In the genomic region with DNA sequence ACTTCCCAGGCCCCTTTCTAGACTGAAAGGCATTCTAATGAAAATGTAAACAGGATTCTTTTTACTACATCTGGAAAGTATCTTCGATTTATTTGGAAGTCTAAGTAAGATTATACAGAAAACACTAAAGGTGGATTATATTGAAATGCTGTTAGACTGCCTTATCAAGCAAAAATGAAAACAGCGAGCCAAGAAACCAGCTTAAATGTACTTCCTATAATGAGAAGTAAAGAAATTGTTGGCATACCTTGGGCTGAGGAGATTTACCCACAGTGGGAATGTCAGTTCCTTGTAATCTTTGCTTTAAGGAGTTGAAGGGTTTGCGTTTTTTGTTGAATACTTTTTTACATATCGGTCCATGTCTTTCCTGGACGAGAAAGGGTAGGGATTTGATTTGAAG, we compare ENCODE assay signal across 27 mouse cellular contexts. TPM values are rescaled to one million over a fixed set of nuclear protein-coding genes. Genes with fewer than 3 reads are reported as not detected.
A peak's percentile ranks its signal among the peaks of the same experiment; 100 is the strongest.
DNase-seq lines count a peak whose midpoint lies in the region; ATAC-seq and TF ChIP-seq lines count a peak whose summit lies in the region.
"Had no signal": no experiment of that assay in that cellular context is flagged by ENCODE, and none has a peak within 500 bp of the region (broad histone marks: within the 10 kb centered on the region; RNA-seq: fewer than 3 reads in every experiment).

No protein-coding gene starts in this region.

- H3K9ac ChIP-seq in heart, embryonic 11.5 days (ENCODE audit: low read depth, low read length) = no peak overlapping the region
- H3K9ac ChIP-seq in lung, embryonic 14.5 days = no peak overlapping the region
- H3K9ac ChIP-seq in intestine, embryonic 15.5 days = no peak overlapping the region
- no peak overlapping the region for H3K9ac ChIP-seq in hindbrain, embryonic 12.5 days
- H3K9ac ChIP-seq: kidney, embryonic 15.5 days had no signal

- no peak for ATAC-seq in heart, embryonic 11.5 days (replicated peaks; ENCODE audit: insufficient number of reproducible peaks, low FRiP score, low TSS enrichment)
- ATAC-seq in lung, embryonic 14.5 days (ENCODE audit: insufficient read depth) = no peak
- ATAC-seq in intestine, embryonic 15.5 days = no peak
- ATAC-seq in hindbrain, embryonic 12.5 days (ENCODE audit: low FRiP score) = no peak
- ATAC-seq: hindbrain, postnatal 0 days had no signal

- H3K4me2 ChIP-seq in heart, embryonic 11.5 days = no peak overlapping the region
- no peak overlapping the region for H3K4me2 ChIP-seq in lung, embryonic 14.5 days
- H3K4me2 ChIP-seq in intestine, embryonic 15.5 days (replicated peaks) = no peak overlapping the region
- H3K4me2 ChIP-seq in hindbrain, embryonic 12.5 days (replicated peaks) = no peak overlapping the region
- H3K4me2 ChIP-seq: kidney, embryonic 15.5 days had no signal

- no peak for DNase-seq in heart, adult 9 months (ENCODE audit: low spot score in 2 of 2)
- DNase-seq in lung, embryonic 14.5 days = peak; percentile 42
- no peak for DNase-seq in lung, postnatal 36 days
- DNase-seq in yolk sac, embryonic 10.5 days (ENCODE audit: low spot score) = peak; percentile 26
- DNase-seq in adrenal gland, postnatal 4 days (ENCODE audit: low spot score in 2 of 2) = no peak
- DNase-seq: adrenal gland, adult 8-10 months; cerebellum, adult 11 months; cerebellum, postnatal 25 days; gastrocnemius, postnatal 14 days; lung, adult 2 months; midbrain, embryonic 14.5 days; thymus, postnatal 4 days had no signal

- TF ChIP-seq CTCF in lung, embryonic 14.5 days (IDR thresholded peaks at IDR 0.05; ENCODE audit: low read depth) = no peak

- peaks cover 17% of the 10 kb centered on the region for H3K4me1 ChIP-seq in heart, embryonic 11.5 days (ENCODE audit: control insufficient read depth, insufficient read depth, low read length)
- peaks cover 13% of the 10 kb centered on the region for H3K4me1 ChIP-seq in lung, embryonic 14.5 days (ENCODE audit: insufficient read depth)
- peaks cover 18% of the 10 kb centered on the region for H3K4me1 ChIP-seq in intestine, embryonic 15.5 days (replicated peaks)
- peaks cover 8% of the 10 kb centered on the region for H3K4me1 ChIP-seq in hindbrain, embryonic 12.5 days

- no peak overlapping the region for H3K4me3 ChIP-seq in heart, embryonic 11.5 days (ENCODE audit: low read depth, low read length)
- no peak overlapping the region for H3K4me3 ChIP-seq in lung, embryonic 14.5 days (ENCODE audit: low read depth, low read length)
- no peak overlapping the region for H3K4me3 ChIP-seq in intestine, embryonic 15.5 days (replicated peaks)
- H3K4me3 ChIP-seq in hindbrain, embryonic 12.5 days = no peak overlapping the region
- H3K4me3 ChIP-seq: kidney, embryonic 15.5 days had no signal

- H3K27ac ChIP-seq in heart, embryonic 11.5 days (ENCODE audit: low read depth, low read length) = peak overlapping the region; percentile 36
- 0 out of 2 replicates have a peak overlapping the region, but pooled peaks have one; percentile 14 for H3K27ac ChIP-seq in lung, embryonic 14.5 days (ENCODE audit: low read depth)
- 0 out of 2 replicates have a peak overlapping the region, but pooled peaks have one; percentile 54 for H3K27ac ChIP-seq in intestine, embryonic 15.5 days
- no peak overlapping the region for H3K27ac ChIP-seq in hindbrain, embryonic 12.5 days
- H3K27ac ChIP-seq: hindbrain, postnatal 0 days; kidney, embryonic 15.5 days had no signal

- H3K27me3 ChIP-seq in heart, embryonic 11.5 days (ENCODE audit: control insufficient read depth, insufficient read depth, low read length) = no peaks in the 10 kb centered on the region
- no peaks in the 10 kb centered on the region for H3K27me3 ChIP-seq in lung, embryonic 14.5 days (ENCODE audit: insufficient read depth, low read length)
- H3K27me3 ChIP-seq in intestine, embryonic 15.5 days (replicated peaks) = no peaks in the 10 kb centered on the region
- H3K27me3 ChIP-seq in hindbrain, embryonic 12.5 days = no peaks in the 10 kb centered on the region
- H3K27me3 ChIP-seq: CH12.LX; kidney, embryonic 15.5 days had no signal

- H3K36me3 ChIP-seq in heart, embryonic 11.5 days (ENCODE audit: control insufficient read depth, insufficient read depth, low read length) = no peaks in the 10 kb centered on the region
- H3K36me3 ChIP-seq in lung, embryonic 14.5 days (ENCODE audit: insufficient read depth) = no peaks in the 10 kb centered on the region
- no peaks in the 10 kb centered on the region for H3K36me3 ChIP-seq in intestine, embryonic 15.5 days
- H3K36me3 ChIP-seq in hindbrain, embryonic 12.5 days = no peaks in the 10 kb centered on the region
- H3K36me3 ChIP-seq: kidney, embryonic 15.5 days had no signal

- WGBS in heart, embryonic 11.5 days (ENCODE audit: insufficient replicate concordance) = 47% methylated on average over 5 of the region's 5 CpGs
- 51% methylated on average over 5 of the region's 5 CpGs for whole genome bisulfite sequencing in lung, embryonic 14.5 days
- 53% methylated on average over 5 of the region's 5 CpGs for WGBS in intestine, embryonic 15.5 days
- WGBS in hindbrain, embryonic 12.5 days = 83% methylated on average over 5 of the region's 5 CpGs

- H3K9me3 ChIP-seq in heart, embryonic 11.5 days (replicated peaks; ENCODE audit: control insufficient read depth, low read length) = no peaks in the 10 kb centered on the region
- no peaks in the 10 kb centered on the region for H3K9me3 ChIP-seq in lung, embryonic 14.5 days (ENCODE audit: low read depth, low read length)
- no peaks in the 10 kb centered on the region for H3K9me3 ChIP-seq in intestine, embryonic 15.5 days
- peaks cover 6% of the 10 kb centered on the region; the same call in 1 of the 2 replicates for H3K9me3 ChIP-seq in hindbrain, embryonic 12.5 days (replicated peaks)
- H3K9me3 ChIP-seq: kidney, embryonic 15.5 days had no signal

RNA-seq across cellular contexts. Expression of a gene that starts 9.4 kb away (rescaled TPM):
- polyA plus RNA-seq in heart, embryonic 11.5 days (2014; fragmentation: Nextera tagmentation; extraction: Ambion mirVana) = not detected in 2 replicates
- not detected in 2 replicates for polyA plus RNA-seq in lung, embryonic 14.5 days (2014; fragmentation: Nextera tagmentation; extraction: Ambion mirVana)
- polyA plus RNA-seq in intestine, embryonic 15.5 days (2015; fragmentation: Nextera tagmentation; extraction: Ambion mirVana) = not detected in 2 replicates
- polyA plus RNA-seq in hindbrain, embryonic 12.5 days (2016; fragmentation: Nextera tagmentation; extraction: Ambion mirVana) = not detected in 2 replicates
- total RNA-seq in adrenal gland, postnatal 4 days (2021) = not detected
- total RNA-seq: adrenal gland, adult 8-10 months; CH12.LX; gastrocnemius, postnatal 14 days; heart, postnatal 25 days; hindbrain, postnatal 0 days; layer of hippocampus, postnatal 14 days; left cerebral cortex, postnatal 10 days; liver, adult 2 months; megakaryocyte, adult 5-6 weeks had no signal
- polyA plus RNA-seq: brain, embryonic 14.5 days; forebrain, embryonic 11.5 days; hindbrain, postnatal 0 days; kidney, embryonic 15.5 days; large intestine, adult 2 months; liver, adult 2 months; lung, adult 2 months; midbrain, embryonic 14.5 days; small intestine, adult 2 months had no signal

RNA-seq across cellular contexts. Expression of a gene that starts 24.5 kb away (rescaled TPM):
- polyA plus RNA-seq in heart, embryonic 11.5 days (2014; fragmentation: Nextera tagmentation; extraction: Ambion mirVana) = 60.0 and 65.2 TPM in 2 replicates
- 81.7 and 83.8 TPM in 2 replicates for polyA plus RNA-seq in lung, embryonic 14.5 days (2014; fragmentation: Nextera tagmentation; extraction: Ambion mirVana)
- 74.6 and 82.0 TPM in 2 replicates for polyA plus RNA-seq in intestine, embryonic 15.5 days (2015; fragmentation: Nextera tagmentation; extraction: Ambion mirVana)
- 47.1 and 48.0 TPM in 2 replicates for polyA plus RNA-seq in hindbrain, embryonic 12.5 days (2016; fragmentation: Nextera tagmentation; extraction: Ambion mirVana)
- 10 to 100 TPM; 37.1 to 38.6 TPM for total RNA-seq in adrenal gland, postnatal 4 days (2021)

Comparison
In these comparisons a context has a peak if more than half of its experiments do, and no peak if none do; other contexts are left out.
1. DNase-seq: peak in lung, embryonic 14.5 days (single experiment) and yolk sac, embryonic 10.5 days (single experiment); none in heart, adult 9 months (0 of 2), lung, postnatal 36 days (single experiment) and adrenal gland, postnatal 4 days (0 of 2).